Mouse (Mus musculus): Measurements from ENCODE around the gene Rftn2.
A peak's percentile ranks its signal among the peaks of the same experiment; 100 is the strongest.

The Rftn2 gene

GRCm38 (mm10) chr1:55173720-55174557 is 52.6 kb downstream of the Rftn2 start:
- no peak for DNase-seq (ENCODE audit: low read depth, low spot score)

GRCm38 (mm10) chr1:55171361-55172325 is 54.9 kb downstream of the Rftn2 start:
- no peak for DNase-seq (ENCODE audit: low read depth, low spot score)

GRCm38 (mm10) chr1:55168591-55168990 is 58.0 kb downstream of the Rftn2 start:
- DNase-seq (ENCODE audit: low read depth, low spot score), result no peak

- no peak for DNase-seq (ENCODE audit: low read depth, low spot score)
These were observed 59.0 kb downstream of the Rftn2 start for GRCm38 (mm10) chr1:55167560-55167959.

GRCm38 (mm10) chr1:55164005-55164404 is 62.6 kb downstream of the Rftn2 start:
- no peak for DNase-seq (ENCODE audit: low read depth, low spot score)

GRCm38 (mm10) chr1:55162781-55163180 is 63.8 kb downstream of the Rftn2 start:
- DNase-seq (ENCODE audit: low read depth, low spot score), result no peak

- no peak for DNase-seq (ENCODE audit: low read depth, low spot score)
These were observed 64.7 kb downstream of the Rftn2 start for GRCm38 (mm10) chr1:55161895-55162294.

- DNase-seq (ENCODE audit: low read depth, low spot score), result peak; percentile 83
These were observed 65.5 kb downstream of the Rftn2 start for GRCm38 (mm10) chr1:55160831-55161638.

GRCm38 (mm10) chr1:55160218-55160617 is 66.4 kb downstream of the Rftn2 start:
- DNase-seq (ENCODE audit: low read depth, low spot score), result no peak

GRCm38 (mm10) chr1:55158821-55159220 is 67.8 kb downstream of the Rftn2 start:
- peak; percentile 32 for DNase-seq (ENCODE audit: low read depth, low spot score)

- DNase-seq (ENCODE audit: low read depth, low spot score), result peak; percentile 60
These were observed 68.4 kb downstream of the Rftn2 start for GRCm38 (mm10) chr1:55158211-55158610.

GRCm38 (mm10) chr1:55157329-55157728 is 69.3 kb downstream of the Rftn2 start:
- no peak for DNase-seq (ENCODE audit: low read depth, low spot score)

GRCm38 (mm10) chr1:55145556-55145955 is 81.0 kb downstream of the Rftn2 start:
- DNase-seq (ENCODE audit: low read depth, low spot score), result no peak

- no peak for DNase-seq (ENCODE audit: low read depth, low spot score)
These were observed 82.2 kb downstream of the Rftn2 start for GRCm38 (mm10) chr1:55144338-55144737.

- no peak for DNase-seq (ENCODE audit: low read depth, low spot score)
These were observed 90.7 kb downstream of the Rftn2 start for GRCm38 (mm10) chr1:55135846-55136245.

- DNase-seq (ENCODE audit: low read depth, low spot score), result no peak
These were observed 92.3 kb downstream of the Rftn2 start for GRCm38 (mm10) chr1:55134301-55134700.

- DNase-seq (ENCODE audit: low read depth, low spot score), result no peak
These were observed 93.4 kb downstream of the Rftn2 start for GRCm38 (mm10) chr1:55133173-55133572.

GRCm38 (mm10) chr1:55132308-55132707 is 94.3 kb downstream of the Rftn2 start:
- DNase-seq (ENCODE audit: low read depth, low spot score), result no peak

GRCm38 (mm10) chr1:55131424-55132014 is 95.1 kb downstream of the Rftn2 start:
- no peak for DNase-seq (ENCODE audit: low read depth, low spot score)

- peak; percentile 93 for DNase-seq (ENCODE audit: low read depth, low spot score)
These were observed 95.6 kb downstream of the Rftn2 start, which contains the start of gene Mob4 for GRCm38 (mm10) chr1:55130943-55131401. TSS of gene Mob4 (plus strand) at chr1:55131231.
